9 mouse cellular contexts compared by ENCODE assay signal in genomic region chr10:126931123-126931759, GRCm38 (mm10). TPM values are rescaled to one million over a fixed set of nuclear protein-coding genes. Genes with fewer than 3 reads are reported as not detected.
DNase-seq lines count a peak whose midpoint lies in the region; ATAC-seq lines count a peak whose summit lies in the region.
"Had no signal": no experiment of that assay in that cellular context is flagged by ENCODE, and none has a peak within 500 bp of the region (broad histone marks: within the 10 kb centered on the region; RNA-seq: fewer than 3 reads in every experiment).

No protein-coding gene starts in this region.

- no peaks in the 10 kb centered on the region for H3K9me3 ChIP-seq in heart, embryonic 12.5 days (replicated peaks)
- H3K9me3 ChIP-seq in limb, embryonic 15.5 days, result no peaks in the 10 kb centered on the region

- 40% methylated on average over 8 of the region's 8 CpGs for WGBS in heart, embryonic 12.5 days
- WGBS in limb, embryonic 15.5 days, result 15% methylated on average over 8 of the region's 8 CpGs

- peak overlapping the region; percentile 59; the same call in 1 of the 2 replicates for H3K9ac ChIP-seq in heart, embryonic 12.5 days
- H3K9ac ChIP-seq in limb, embryonic 15.5 days, result no peak overlapping the region

- H3K27me3 ChIP-seq in heart, embryonic 12.5 days (replicated peaks), result no peaks in the 10 kb centered on the region
- no peaks in the 10 kb centered on the region for H3K27me3 ChIP-seq in limb, embryonic 15.5 days

- peak; percentile 22 to 41 for DNase-seq in gastrocnemius, adult 8-10 months (ENCODE audit: low spot score in 2 of 2)
- no peak for DNase-seq in gastrocnemius, adult 18-20 months (ENCODE audit: low spot score)
- DNase-seq in NIH3T3 (ENCODE audit: low read depth), result peak; percentile 79
- DNase-seq in urinary bladder, adult 2 months (ENCODE audit: low spot score), result no peak

- peak overlapping the region; percentile 94 for H3K27ac ChIP-seq in heart, embryonic 12.5 days (ENCODE audit: poor library complexity, severe bottlenecking)
- H3K27ac ChIP-seq in limb, embryonic 15.5 days, result peak overlapping the region; percentile 99

- no peak for ATAC-seq in heart, embryonic 12.5 days (ENCODE audit: insufficient number of reproducible peaks, low FRiP score)
- ATAC-seq in limb, embryonic 15.5 days (ENCODE audit: insufficient number of reproducible peaks, low FRiP score, low TSS enrichment, low read depth), result peak; percentile 30
- no peak for ATAC-seq in activated CD4-positive, CD25-positive, alpha-beta regulatory T cell, adult 4 months
- ATAC-seq in megakaryocyte-erythroid progenitor cell, adult 5-6 weeks (replicated peaks; ENCODE audit: low FRiP score, low TSS enrichment, poor library complexity, severe bottlenecking), result no peak

- no peak overlapping the region for H3K4me3 ChIP-seq in heart, embryonic 12.5 days
- no peak overlapping the region for H3K4me3 ChIP-seq in limb, embryonic 15.5 days
- H3K4me3 ChIP-seq: myocyte had no signal

- H3K4me2 ChIP-seq in heart, embryonic 12.5 days, result peak overlapping the region; percentile 27
- peak overlapping the region; percentile 38 for H3K4me2 ChIP-seq in limb, embryonic 15.5 days

- H3K4me1 ChIP-seq in heart, embryonic 12.5 days (replicated peaks), result peaks cover 69% of the 10 kb centered on the region
- H3K4me1 ChIP-seq in limb, embryonic 15.5 days, result peaks cover 91% of the 10 kb centered on the region

- H3K36me3 ChIP-seq in heart, embryonic 12.5 days, result no peaks in the 10 kb centered on the region
- H3K36me3 ChIP-seq in limb, embryonic 15.5 days, result no peaks in the 10 kb centered on the region

RNA-seq across cellular contexts. Expression of gene Atp23, which starts 30.1 kb away (rescaled TPM):
- 1 to 10 TPM; 1.4 to 2.5 (median 1.4) TPM for total RNA-seq in gastrocnemius, adult 8-10 months (2022)
- total RNA-seq in gastrocnemius, adult 18-20 months (2021), result 1 to 10 TPM; 1.5 to 1.6 TPM
- 8.2 and 10.0 TPM in 2 replicates for polyA plus RNA-seq in heart, embryonic 12.5 days (2016; fragmentation: Nextera tagmentation; extraction: Ambion mirVana)
- 14.3 and 14.5 TPM in 2 replicates for polyA plus RNA-seq in limb, embryonic 15.5 days (2015; fragmentation: Nextera tagmentation; extraction: Ambion mirVana)
- polyA plus RNA-seq in activated CD4-positive, CD25-positive, alpha-beta regulatory T cell, adult 4 months (2017; shearing (Covaris generic)), result 1 to 10 TPM; 5.9 to 6.9 TPM
- total RNA-seq in megakaryocyte-erythroid progenitor cell, adult 5-6 weeks (2014; fragmentation: Nextera tagmentation), result 16.0 and 28.8 TPM in 2 replicates
- total RNA-seq in megakaryocyte-erythroid progenitor cell, adult 5-6 weeks (2017), result 5.8 and 16.2 TPM in 2 replicates
- polyA plus RNA-seq in urinary bladder, adult 2 months (2012; rRNA removed), result 5.7 and 7.5 TPM in 2 replicates

RNA-seq across cellular contexts. Expression of gene Ctdsp2, which starts 47.3 kb away (rescaled TPM):
- total RNA-seq in gastrocnemius, adult 8-10 months (2022), result 100 to 1,000 TPM; 103 to 118 (median 106) TPM
- 100 to 1,000 TPM in 1 of 2 experiments, 10 to 100 TPM in 1; 84.5 to 110 TPM for total RNA-seq in gastrocnemius, adult 18-20 months (2021)
- polyA plus RNA-seq in heart, embryonic 12.5 days (2016; fragmentation: Nextera tagmentation; extraction: Ambion mirVana), result 54.0 and 54.6 TPM in 2 replicates
- polyA plus RNA-seq in limb, embryonic 15.5 days (2015; fragmentation: Nextera tagmentation; extraction: Ambion mirVana), result 72.2 and 85.8 TPM in 2 replicates
- 10 to 100 TPM; 29.8 to 35.8 TPM for polyA plus RNA-seq in activated CD4-positive, CD25-positive, alpha-beta regulatory T cell, adult 4 months (2017; shearing (Covaris generic))
- 54.7 and 56.7 TPM in 2 replicates for total RNA-seq in megakaryocyte-erythroid progenitor cell, adult 5-6 weeks (2014; fragmentation: Nextera tagmentation)
- 18.3 and 24.7 TPM in 2 replicates for total RNA-seq in megakaryocyte-erythroid progenitor cell, adult 5-6 weeks (2017)
- polyA plus RNA-seq in urinary bladder, adult 2 months (2012; rRNA removed), result 146 and 191 TPM in 2 replicates

Comparison
In these comparisons a context has a peak if more than half of its experiments do, and no peak if none do; other contexts are left out.
1. DNase-seq: peak in gastrocnemius, adult 8-10 months (2 of 2) and NIH3T3 (single experiment); none in gastrocnemius, adult 18-20 months (single experiment) and urinary bladder, adult 2 months (single experiment).